Mouse (Mus musculus) bone marrow, adult 2 months (tissue): ENCODE data around the gene Gm47791. TPM values are rescaled to one million over a fixed set of nuclear protein-coding genes. Genes with fewer than 3 reads are reported as not detected.

ENCODE experiments used
- H3K27ac ChIP-seq: fragments of 200-500 bp; 2 replicates; pipeline ENCODE4 v1.5.1; 2012; ENCODE audit warnings: low read depth, mild to moderate bottlenecking, control low read depth, inconsistent platforms, low read length; ENCODE audit not compliant: control insufficient read depth, poor library complexity, insufficient read depth
- H3K4me1 ChIP-seq: fragments of 200-500 bp; 2 replicates; pipeline ENCODE4 v1.6.1; 2011; ENCODE audit warnings: low read length; ENCODE audit not compliant: control insufficient read depth, insufficient read depth
- H3K4me3 ChIP-seq: fragments of 200-500 bp; replicated peaks from 2 replicates; pipeline ENCODE3; 2011; ENCODE audit warnings: mild to moderate bottlenecking, low read depth, low read length, control low read depth; ENCODE audit not compliant: control insufficient read depth
- CTCF ChIP-seq: fragments of 200-500 bp; IDR thresholded peaks from 2 replicates; pipeline ENCODE4 v1.5.1; 2011; ENCODE audit warnings: low read length, control low read depth; ENCODE audit not compliant: control insufficient read depth, insufficient read depth
- POLR2A ChIP-seq: fragments of 200-500 bp; IDR thresholded peaks from 2 replicates; pipeline ENCODE4 v1.6.1; 2011; ENCODE audit warnings: low read depth, mild to moderate bottlenecking, control low read depth, low read length, borderline replicate concordance; ENCODE audit not compliant: control insufficient read depth
- WGBS: fragments of 180-500 bp; shearing (Covaris S2); methylation state at CpG from one replicate; pipeline ENCODE4 v1.1.7; 2018; 5-methylcytosine and 5-hydroxymethylcytosine counted together
- polyA plus RNA-seq: library from polyadenylated mRNA; stranded (reverse); fragments of >200 nt; gene quantifications from 2 replicates; pipeline ENCODE4 v1.2.4, GENCODE M21; 2011; ENCODE audit warnings: low replicate concordance; ENCODE audit not compliant: missing spikeins, insufficient read depth, insufficient read length

Gene Gm47791
- polyA plus RNA-seq, 1 experiment: not detected

DNA sequence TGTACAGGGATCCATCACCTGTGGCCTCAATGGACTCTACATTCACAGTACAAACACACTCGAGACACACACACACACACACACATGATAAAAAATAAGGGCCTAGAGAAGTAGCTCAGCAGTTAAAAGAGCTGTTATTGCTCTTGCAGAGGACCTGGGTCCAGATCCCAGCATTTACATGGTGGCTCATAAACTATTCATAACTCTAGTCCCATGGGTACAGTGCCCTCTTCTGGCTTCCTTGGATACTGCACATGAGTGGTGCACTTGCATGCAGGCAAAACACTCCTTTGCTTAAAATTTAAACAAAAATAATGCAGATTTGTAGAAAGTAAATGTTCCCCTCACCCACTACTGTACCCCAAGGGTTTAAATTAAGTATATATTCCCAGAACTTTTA, 11.5 kb downstream of the Gm47791 start:
- H3K4me1 ChIP-seq: no peaks in the 10 kb centered on the region; the same call in 1 of the 2 replicates
- 76% methylated on average over 1 of the region's 1 CpGs for WGBS
- no peak overlapping the region for H3K4me3 ChIP-seq
- TF ChIP-seq POLR2A (no peak), CTCF (0 out of 2 replicates have a peak, but pooled peaks have one; percentile 1)
- H3K27ac ChIP-seq: no peak overlapping the region

DNA sequence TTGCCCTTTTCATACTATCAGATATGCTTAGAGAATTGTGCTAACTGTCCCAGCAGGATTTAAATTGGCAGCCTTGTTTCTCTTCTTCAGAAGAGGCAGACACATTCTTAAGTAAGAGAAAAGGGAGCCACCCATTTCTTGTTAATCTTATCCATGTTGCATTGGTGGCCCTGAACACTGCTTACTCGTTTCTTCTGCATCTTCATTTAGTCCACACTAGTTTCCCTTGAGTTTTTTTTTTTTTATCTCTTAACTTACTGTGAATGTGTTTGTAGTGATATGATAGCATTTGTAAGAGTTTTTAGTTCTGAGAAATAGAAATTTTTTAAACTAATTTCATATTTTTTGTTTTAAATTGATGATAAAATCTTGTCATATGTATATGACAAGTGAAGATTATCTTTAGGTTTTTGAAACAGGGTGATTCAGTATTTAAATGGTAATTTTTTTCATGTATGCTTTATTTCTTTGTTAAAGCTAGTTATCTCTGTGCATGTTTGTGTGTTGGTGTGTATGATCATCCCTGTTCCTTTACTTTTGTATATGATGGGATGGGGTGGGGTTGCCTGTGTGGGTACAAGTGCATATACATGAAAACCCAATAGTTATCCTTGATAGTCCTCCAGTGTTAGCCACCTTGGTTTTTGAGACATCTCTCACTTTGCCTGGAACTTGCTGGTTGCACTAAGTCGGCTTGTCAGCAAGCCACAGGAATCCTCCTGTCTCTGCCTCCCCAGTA, 23.2 kb downstream of the Gm47791 start:
- Histone ChIP-seq H3K4me1 (no peaks in the 10 kb centered on the region; the same call in 1 of the 2 replicates), H3K4me3 (no peak overlapping the region), H3K27ac (no peak overlapping the region)
- WGBS: 72% methylated on average over 2 of the region's 2 CpGs
- TF ChIP-seq CTCF (no peak), POLR2A (no peak)

DNA sequence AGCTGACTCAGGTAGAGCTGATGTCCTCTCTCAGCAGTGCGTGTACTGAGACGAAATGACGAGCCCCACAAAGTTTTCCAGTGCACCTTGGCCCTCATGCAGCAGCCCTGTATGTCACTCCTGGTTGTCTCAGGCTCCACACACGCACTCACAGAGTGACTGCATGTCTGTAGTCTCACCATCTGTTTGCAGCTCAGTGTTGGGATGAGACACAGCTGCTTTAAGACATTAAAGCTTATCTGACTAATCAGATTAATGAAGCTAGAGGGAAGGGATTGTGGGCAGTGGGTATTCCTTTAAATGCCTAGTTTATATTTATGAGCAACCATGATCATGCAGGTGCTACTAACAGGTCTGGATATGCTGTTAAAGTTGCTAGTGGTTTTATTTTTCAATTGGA, 24.6 kb downstream of the Gm47791 start:
- Histone ChIP-seq H3K4me3 (no peak overlapping the region), H3K4me1 (no peaks in the 10 kb centered on the region; the same call in 1 of the 2 replicates), H3K27ac (no peak overlapping the region)
- WGBS: 93% methylated on average over 4 of the region's 4 CpGs
- TF ChIP-seq POLR2A (no peak), CTCF (no peak)

DNA sequence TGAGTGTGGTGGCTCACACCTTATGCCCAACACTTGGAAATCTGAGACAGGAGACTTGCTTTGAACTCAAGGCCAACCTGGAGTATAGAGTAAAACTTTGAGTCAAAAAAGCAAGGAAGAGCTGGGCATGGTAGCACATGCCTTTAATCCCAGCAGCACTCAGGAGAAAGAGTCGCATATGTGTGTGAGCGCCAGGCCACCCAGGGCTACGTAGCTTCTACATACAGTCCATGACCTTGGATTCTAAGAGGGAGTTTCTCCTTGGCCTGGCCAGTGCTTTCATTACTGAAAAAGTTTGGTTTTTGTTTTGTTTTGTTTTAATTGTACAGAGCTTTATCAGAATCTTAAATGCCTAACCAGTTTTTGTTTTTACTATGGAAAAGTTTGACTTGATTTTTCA, 27.1 kb downstream of the Gm47791 start:
- Histone ChIP-seq H3K4me1 (no peaks in the 10 kb centered on the region; the same call in 1 of the 2 replicates), H3K4me3 (no peak overlapping the region), H3K27ac (no peak overlapping the region)
- TF ChIP-seq POLR2A: no peak
- TF ChIP-seq CTCF: no peak
- WGBS: 94% methylated on average over 3 of the region's 3 CpGs

DNA sequence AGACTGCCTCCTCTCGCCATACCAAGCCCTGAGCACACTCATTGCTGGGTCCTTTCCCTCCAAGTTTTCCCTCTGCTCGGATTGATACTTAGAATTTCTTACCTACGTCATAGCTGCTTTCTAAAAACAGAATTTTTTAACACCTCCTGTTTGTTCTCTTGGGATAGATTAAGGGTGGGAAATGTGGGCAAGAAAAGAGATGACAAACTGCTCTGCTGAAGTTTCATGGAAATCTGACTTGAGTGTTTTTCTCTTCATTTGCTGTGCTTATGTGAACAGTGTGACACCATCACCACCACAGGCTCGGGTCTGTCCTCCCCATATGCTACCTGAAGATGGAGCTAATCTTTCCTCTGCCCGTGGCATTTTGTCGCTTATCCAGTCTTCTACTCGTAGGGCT, 29.5 kb downstream of the Gm47791 start:
- Histone ChIP-seq H3K27ac (no peak overlapping the region), H3K4me1 (no peaks in the 10 kb centered on the region; the same call in 1 of the 2 replicates), H3K4me3 (no peak overlapping the region)
- WGBS: 84% methylated on average over 7 of the region's 7 CpGs
- TF ChIP-seq CTCF (no peak), POLR2A (no peak)

DNA sequence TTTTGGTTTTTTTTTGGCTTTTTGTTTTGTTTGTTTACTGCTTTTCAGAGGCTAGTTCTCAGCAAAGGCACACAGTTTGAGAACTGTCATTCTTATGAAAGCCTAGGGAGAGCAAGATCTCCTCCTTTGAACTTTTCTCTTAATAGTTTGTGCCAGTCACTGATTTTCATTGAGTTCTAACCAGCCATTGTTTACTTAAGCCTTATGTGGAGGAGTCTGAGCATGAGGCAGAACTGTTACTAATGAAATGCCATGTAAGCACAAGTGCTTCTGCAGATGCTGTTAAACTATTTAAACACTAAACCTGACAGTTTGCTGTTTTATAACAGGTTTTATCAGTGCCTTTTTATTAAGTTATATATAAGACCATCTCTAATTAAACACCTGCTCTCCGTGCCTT, 33.0 kb downstream of the Gm47791 start:
- Histone ChIP-seq H3K4me3 (no peak overlapping the region), H3K27ac (no peak overlapping the region), H3K4me1 (no peaks in the 10 kb centered on the region; the same call in 1 of the 2 replicates)
- TF ChIP-seq POLR2A: no peak
- no peak for TF ChIP-seq CTCF
- WGBS: 85% methylated on average over 1 of the region's 1 CpGs

DNA sequence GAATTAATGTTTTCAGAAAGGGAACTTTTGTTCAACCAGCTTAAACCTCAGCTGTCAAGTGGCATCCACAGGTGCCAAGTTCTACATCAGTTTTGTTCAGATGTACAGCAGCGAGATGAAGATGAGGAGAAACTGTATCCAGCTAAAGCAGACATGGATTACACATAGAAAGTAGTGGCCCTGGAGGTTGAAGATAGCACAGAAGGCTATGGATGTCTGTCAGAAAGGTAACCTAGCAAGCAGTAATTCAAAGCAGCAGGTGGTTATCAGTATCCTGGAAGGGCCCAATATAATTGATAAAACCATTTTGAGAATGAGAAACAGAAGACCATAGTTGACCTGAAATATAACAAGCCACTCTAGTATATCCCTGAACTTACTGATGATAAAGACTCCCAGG, 37.7 kb downstream of the Gm47791 start:
- TF ChIP-seq POLR2A: no peak
- TF ChIP-seq CTCF: no peak
- H3K4me1 ChIP-seq: no peaks in the 10 kb centered on the region
- H3K27ac ChIP-seq: no peak overlapping the region
- WGBS: 63% methylated on average over 1 of the region's 1 CpGs
- no peak overlapping the region for H3K4me3 ChIP-seq

DNA sequence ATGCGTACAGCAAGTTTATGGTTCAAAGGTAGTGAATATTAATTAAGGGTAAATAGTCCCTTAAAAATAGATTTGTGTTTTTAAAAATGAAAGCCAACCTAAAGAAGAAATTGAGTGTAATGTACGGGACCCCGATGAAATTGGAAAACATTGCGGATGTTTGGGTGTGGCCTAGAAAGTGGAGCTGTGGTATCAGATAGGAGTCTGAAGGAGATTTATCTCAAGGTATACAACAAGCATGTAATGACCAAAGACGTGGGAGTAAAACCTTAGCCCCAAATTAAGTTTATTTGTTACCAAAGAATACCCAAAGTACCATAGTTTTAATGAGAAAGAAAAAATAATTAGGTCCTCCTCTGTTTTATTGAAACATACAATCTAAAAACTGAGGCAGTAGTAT, 44.6 kb downstream of the Gm47791 start:
- no peak for TF ChIP-seq CTCF
- TF ChIP-seq POLR2A: no peak
- Histone ChIP-seq H3K4me1 (no peaks in the 10 kb centered on the region; the same call in 1 of the 2 replicates), H3K4me3 (no peak overlapping the region), H3K27ac (no peak overlapping the region)
- WGBS: 74% methylated on average over 5 of the region's 5 CpGs

DNA sequence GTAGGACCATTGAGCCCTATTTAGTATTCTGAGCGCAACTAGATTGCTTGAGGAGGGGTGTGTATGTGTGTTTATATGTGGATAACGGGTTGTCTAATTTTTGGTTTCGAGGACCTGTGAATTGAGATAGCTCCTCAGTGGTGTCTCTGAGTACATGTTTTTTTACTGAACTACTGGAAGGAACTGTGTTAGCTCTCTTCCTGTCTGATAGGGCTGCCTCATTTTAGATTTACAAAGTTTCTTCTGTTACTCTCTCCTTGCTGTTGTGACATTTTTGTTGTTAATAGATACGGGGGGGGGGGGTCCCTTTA, 45.2 kb downstream of the Gm47791 start:
- Histone ChIP-seq H3K27ac (no peak overlapping the region; the same call in 1 of the 2 replicates), H3K4me3 (no peak overlapping the region), H3K4me1 (no peaks in the 10 kb centered on the region; the same call in 1 of the 2 replicates)
- no peak for TF ChIP-seq CTCF
- no peak for TF ChIP-seq POLR2A
- WGBS: 40% methylated on average over 4 of the region's 4 CpGs
